Mouse (Mus musculus): ENCODE data around the gene Cfap44.

Gene Cfap44

DNA sequence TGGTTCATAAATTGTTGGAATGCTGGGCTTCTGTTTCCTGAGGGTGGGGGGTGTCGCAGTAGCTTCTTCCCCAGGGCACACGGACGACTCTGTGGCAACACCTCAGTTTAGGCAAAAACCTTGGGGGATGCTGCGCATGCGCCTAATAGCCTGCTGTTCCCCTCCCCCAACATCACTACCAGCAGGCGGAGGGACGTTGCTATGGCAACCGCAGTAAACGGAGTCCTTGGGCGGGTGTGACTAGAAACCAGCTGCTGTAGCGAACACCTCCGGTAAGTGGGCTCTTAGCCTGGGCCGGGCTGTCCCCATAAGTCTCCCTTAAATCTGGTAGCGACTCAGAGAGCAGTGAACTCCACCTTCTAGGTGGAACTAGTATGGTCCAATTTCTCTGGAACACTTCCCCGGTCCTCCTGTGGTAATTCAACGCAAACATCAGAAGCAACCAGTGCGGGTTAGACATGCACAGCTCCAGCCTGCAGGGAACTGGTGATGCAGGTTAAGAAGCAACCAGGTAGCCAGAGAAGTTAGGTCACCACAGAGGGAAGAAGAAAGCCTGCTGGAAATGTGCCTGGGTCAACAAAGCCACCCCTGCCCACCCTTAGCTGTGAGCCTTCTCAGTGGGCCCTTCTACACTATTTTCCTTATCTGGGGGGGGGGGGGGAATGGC lies at the start of gene Cfap44:
Cfap44 (plus strand) TSS at position 220 of the 667 bp plus-strand sequence.
- DNase-seq = peak; percentile 80 to 87

DNA sequence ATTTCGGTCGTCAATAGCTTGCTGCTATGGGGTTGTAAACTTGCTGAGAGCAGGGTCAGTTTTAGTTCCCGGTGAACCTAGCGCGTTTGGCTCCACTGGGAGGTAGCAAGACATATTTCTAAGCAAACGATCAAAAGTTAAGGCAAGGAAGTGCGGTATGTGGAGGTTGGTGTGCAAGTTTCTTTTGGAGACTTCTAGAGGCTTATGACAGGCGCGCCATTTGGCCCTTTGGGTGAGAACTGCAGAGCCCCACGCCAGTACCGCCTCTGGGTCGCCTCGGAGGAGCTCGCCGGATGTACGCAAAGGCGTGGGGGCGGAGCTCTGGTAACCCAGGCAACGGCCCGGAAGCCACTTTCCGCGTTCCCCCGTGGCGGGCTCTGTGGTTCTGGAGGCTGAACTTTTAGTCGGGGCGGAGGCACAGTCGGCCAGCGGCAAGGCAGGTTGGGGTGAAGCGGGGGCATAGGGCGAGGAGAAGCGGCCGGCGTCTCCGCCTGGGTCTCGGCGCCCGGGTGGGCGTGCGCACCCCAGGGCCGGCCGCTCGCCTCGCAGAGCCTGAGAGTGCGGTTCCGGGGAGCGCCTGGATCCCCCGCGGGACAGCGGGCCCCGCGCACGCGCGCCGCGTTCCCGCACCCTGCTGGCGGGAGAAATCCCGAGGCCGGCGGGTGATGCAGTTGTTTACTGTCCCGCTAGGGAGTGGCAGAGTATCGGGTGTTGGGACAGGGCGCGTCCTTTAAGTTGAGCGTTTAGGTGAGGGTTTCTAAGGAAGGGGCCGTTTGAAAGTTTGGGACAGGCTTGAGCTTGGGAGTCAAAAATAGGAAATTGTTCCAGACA lies 47.3 kb upstream of the Cfap44 start, which contains the start of gene Spice1:
Spice1 (plus strand) TSS at position 51 of the 831 bp plus-strand sequence.
- peak; percentile 96 for DNase-seq

DNA sequence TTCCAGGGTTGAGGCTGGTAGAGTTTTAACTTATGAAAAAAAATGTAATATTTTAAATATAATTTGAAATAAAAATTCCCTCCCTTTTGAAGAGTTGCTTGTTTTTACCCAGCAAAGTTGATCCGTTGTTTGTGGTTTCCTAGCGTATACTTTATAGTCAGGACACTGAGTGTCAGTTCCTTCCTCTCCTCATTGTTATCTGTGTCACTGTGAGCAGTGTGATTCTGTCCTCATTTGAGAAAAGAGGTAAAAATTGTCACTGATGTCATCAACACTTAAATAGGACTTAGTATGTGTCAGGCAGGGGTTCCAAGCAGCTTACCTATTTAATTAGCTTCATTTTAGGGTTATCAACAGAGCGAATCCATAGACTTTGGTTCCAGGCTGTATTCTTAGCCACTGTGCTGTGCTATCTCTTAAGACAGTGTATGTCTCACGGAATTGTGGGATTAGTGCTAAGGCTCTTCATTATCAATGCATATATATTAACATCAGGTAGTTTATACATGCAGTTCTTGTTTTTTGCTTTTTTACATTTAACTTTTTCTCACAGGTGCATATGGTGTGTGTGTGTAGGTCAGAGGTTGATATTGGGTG lies 44.7 kb upstream of the Cfap44 start:
- DNase-seq = no peak

DNA sequence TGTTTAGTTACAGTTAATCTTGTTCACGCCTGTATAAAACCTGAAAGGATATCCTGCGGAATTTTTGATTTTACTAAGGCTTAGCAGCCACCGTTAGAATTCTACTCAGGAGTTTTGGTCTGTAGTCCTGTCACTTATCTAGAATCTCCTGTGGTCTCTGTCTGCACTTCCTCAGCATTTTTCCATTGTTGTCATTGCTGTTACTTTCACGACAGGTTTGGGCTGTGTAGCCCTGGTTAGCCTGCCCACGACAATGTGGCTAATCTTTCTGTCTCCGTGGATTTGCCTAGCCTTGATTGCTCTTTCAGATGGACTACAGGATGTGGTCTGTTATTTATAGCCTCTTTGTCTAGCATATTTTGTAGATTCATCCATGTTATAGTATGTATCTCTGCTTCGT lies 38.3 kb upstream of the Cfap44 start:
- no peak for DNase-seq

DNA sequence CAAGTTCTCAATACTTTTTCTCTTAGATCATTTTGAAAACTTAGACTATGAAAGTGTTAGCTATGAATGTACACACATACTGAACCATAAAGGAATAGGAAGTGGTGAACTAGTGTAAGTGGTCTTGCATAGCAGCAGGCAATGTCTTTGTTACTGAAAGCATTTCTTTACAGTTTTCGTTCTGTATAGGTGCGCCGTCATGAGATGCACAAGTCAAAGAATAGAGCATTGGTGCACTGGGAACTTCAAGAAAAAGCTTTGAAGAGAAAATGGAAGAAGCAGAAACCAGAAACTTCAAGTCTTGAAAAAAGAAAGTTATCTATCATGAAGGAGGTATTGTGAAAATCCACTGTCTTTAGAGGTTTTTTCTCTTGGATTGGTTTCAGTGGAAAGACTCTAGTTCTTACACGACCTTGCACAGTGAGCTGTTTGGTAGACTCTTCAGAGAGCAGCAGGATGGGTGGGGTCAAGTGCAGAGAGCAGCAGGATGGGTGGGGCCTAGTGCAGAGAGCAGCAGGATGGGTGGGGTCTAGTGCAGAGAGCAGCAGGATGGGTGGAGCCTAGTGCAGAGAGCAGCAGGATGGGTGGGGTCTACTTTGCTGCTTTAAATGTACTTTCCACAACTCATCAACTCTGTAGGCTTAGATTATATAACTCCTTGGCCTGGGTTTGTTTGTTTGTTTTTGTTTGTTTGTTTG lies 36.9 kb upstream of the Cfap44 start:
- peak; percentile 69 to 77 for DNase-seq

DNA sequence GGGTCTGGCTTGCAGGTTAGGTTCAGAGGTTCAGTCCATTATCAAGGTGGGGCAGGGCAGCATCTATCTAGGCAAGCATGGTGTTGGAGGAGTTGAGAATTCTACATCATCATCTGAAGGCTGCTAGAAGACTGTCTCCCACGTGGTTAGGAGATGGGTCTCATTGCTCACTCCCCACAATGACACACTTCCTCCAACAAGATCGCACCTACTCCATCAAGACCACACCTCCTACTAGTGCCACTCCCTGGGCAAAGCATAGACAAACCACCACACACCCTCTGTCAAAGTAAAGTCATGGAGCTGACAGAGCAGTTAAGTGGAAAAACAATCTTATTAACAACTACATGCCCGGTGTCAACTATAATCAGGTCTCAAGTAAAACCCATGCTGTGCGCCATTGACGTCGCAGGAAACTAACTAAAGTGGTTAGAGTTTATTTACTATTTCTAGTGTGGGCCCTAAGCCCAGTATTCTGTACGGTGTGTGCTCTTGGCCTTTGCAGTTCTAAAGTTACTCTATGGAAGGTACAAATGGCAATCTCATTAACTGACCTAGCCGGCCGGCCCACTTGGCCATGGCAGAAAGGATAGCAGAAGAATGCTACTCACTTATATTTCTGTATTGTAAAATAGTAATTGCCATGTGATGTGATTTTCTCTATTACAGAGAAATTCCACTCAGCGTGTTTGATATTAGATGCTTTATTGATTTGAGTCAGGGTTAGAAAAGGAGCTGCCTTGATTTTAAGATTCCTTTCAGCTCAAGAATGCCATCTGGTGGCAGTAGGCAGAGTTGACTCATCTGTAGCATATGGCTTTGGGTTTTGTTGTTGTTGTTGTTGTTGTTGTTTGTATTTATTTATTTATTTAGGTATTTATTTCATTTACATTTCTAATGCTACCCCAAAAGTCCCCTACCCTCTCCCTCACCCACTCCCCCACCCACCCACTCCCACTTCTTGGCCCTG lies 32.4 kb upstream of the Cfap44 start:
- peak in 1 of 2 experiments; percentile 33 for DNase-seq

DNA sequence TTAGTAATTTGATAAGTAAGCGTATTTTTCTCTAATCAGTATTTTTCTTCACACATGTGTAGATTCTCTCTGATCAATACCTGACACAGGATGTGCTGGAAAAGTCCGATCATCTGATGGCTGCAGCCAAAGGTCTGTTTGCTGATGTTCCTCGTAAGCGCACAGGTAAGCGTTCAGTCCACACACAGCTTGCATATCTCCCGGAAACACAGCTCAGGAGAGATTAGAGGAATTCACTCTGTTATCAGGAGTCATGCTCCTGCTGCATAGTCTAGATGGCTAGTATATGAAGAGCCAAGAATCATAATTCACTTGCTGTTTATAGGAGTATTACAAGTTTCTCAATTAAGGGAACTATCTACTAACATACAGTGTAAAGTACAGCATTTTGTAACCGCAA lies 29.1 kb upstream of the Cfap44 start:
- no peak for DNase-seq

DNA sequence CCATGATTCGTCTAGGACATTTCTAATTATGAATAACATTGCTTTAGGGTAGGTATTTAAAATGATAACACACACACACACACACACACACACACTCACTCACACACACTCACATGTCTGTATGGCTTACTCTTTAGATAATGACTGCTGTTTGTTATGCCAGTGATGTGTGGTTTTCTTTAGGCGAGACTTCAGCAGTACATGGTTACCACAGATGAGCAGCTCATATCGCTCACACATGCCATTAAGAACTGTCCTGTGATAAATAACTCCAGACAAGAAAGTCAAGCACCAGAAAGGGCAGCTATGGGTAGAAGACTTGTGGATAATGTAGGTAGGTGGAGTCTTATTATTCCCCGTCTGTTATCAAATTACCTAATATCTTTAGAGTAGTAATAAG lies 19.1 kb upstream of the Cfap44 start:
- no peak for DNase-seq

DNA sequence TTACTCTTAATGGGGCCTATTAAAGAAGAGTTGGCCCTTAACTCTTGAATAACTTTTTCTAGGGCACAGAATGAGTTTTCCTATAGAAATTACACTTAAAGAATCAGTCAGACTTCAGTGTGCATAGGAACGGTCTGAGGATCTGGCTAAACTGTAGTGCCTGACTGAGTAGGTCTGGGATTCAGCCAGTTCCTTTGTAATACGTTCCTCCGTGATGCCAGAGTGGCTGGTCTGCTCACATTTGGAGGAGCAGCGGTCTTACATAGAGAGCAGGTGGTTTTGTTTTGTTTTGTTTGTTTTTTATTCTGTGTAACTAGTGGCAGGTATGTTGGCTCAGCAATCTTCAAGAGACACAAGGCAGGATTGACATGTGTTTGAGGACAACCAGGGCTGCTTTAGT lies 14.6 kb upstream of the Cfap44 start:
- DNase-seq = no peak

DNA sequence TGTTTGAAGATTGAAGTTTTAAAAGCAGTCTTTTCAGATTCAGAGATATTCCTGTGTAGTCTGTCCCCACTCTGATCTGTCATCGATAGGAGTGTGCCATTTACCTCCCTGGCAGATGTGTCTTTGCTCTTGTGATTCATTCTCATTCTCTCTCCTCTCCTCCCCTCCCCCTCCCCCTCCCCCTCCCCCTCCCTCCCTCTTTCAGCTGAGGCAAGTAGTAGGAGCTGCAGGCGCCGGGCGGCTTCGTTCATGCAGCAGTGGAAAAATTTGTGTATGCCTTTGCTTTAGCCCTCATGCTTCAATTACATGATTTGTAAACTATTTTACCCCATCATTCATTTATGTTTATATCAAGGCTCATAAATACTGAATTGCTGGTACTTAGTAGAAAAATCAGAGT lies 13.0 kb upstream of the Cfap44 start:
- no peak for DNase-seq

DNA sequence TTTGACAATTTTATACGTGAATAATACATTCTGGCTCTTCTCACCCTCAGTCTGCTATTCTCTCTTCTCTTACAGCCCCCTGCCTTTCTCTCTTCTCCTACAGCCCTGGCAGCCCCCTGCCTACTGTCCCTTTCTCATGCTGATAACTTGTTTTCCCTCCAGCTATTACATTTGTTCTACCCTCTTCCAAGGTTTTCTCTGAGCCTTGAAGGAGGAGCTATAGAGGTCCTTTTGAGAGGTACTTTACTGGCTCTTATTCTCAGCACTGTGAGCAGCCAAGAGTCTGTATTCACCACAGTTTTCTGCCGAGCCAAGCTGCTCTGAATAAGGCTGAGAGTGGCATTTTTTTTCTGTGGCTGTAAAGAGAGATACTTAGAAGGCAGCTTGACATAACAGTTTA lies 11.0 kb upstream of the Cfap44 start:
- no peak for DNase-seq

DNA sequence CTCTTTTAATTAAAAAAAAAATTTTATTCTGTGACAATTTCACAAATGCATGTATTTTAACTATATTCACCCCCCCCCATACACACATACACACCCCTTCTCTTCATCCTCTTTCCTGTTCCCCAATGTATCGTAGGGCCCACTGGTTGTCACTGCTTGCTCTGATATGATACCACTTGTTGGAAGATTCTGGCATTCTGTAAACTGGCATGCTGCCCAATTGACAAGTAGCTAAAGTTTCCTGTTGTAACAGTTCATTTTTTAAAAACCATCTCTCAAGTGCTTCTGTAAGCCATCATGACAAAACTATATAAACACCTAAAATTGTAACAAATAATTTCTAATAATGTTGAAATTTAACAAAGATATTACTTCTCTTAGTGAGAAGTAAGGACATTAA lies 10.3 kb upstream of the Cfap44 start:
- no peak for DNase-seq

DNA sequence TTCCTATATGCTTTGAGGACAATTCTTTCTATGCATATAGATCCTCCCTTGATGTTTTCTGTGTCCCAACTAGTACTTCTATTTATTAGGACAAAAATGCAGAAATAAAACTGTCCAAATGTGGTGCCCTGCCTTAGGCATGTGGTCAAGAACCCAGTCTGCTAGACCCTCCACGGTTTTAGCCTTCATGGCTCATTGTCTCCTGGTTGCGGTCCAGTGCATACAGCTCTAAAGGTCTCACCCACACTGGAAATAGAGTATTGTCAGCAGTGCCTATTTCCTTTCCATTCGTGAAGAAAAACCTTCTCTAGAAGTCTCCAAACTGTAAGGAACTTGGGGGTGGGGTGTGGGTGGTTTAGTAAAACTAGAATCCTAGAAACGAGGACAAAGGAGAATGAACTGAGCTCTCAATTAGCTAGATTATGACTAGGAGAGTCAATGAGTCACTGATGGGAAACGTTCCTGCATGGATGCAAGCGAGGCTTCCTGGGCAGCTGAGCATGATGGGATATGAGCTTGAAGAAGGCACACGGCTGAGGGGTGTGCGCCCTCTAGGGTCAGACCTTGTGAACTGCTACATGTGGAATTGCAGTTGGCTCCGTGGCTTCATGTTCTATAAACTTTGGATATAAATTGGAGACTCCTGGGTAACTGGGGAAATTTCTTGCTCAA lies 2.6 kb upstream of the Cfap44 start:
- DNase-seq = peak; percentile 46 to 59

DNA sequence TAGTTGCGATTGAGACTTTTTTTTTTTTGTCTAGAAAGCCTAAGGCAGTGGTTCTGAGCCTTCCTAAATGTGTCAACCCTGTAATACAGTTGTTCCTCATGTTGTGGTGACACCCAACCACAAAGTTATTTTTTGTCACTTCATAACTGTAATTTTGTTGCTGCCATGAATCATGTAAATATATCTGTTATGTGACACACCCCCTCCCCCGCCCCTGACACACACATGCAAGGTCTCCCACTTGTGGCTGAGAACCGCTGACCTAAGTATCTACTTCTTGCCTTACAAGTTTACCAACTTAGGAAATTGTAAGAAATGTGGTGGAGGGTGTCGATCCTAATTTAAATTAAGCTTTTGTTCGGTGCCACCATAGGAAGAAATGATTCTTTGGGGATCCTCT lies 10.3 kb downstream of the Cfap44 start:
- DNase-seq = no peak

DNA sequence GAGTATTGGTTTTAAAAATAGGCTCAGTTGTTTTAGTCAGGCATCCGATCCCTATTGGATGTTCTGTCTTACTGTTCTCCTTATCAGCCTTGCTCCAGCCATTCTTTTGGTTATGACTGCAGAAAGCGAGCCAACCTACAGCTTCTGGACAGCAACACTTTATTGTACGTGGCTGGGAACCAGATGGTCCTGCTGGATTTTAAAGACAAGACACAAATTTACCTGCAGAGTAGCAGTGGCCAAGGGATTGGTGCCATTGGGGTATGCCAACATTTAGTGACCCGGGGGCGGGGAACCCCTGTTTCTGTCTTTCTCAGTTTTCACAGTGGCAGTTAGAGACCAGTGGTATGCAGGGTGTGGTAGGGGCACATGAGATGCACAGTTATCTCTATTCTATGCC lies 12.6 kb downstream of the Cfap44 start:
- DNase-seq = no peak

DNA sequence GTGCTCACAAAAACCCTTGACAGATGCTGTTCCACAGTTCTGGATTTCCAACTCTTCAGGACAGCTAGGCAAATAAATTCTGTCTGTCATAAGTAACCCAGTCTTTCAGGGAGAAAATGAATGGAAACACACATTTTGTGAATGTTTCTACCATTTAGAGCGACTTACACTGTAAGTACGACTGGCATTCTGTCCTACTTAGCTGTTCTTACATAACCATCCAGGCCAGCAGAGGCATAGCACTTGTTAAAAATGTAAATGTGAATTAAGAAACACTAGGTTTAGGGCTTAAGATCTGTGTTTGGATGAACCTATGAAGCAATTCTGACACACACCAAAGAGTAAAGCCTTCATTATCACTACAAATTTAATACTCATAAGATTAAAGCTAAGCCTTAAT lies 13.7 kb downstream of the Cfap44 start:
- DNase-seq = no peak

DNA sequence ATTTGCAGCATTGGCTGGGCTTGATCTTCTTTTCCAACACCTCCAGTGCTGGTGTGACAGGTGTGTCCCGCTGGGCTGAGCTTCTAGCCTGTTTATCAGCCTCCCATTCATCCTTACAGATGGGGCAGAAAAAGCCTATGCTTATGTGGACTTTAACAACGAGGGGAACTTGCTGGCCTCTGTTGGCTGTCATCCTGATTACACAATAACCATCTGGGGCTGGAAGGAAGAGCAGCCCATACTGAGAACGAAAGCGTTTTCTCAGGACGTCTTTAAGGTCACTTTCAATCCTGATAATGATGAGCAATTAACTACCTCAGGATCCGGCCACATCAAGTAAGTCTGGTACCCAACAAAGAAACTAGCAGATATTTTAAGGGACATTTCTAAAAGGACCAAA lies 15.6 kb downstream of the Cfap44 start:
- DNase-seq = no peak

DNA sequence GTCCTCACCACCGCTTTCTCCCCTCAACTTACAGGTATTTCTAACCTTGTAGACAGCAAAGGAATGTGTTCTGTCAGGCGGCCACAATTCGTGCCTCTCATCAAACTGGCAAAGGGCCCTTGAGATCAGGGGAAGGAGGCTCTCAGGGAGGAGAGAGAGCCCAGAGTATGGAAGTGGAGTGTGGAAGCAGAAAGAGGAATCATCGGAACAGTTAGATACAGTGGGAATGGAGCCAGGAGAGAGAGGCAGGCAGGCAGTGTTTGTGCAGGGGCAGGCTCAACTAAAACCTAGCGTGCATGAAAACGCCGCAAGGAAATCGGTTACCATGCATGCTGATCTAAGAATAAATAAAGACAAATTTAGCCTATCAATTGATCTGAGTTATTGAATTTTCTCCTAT lies 23.0 kb downstream of the Cfap44 start:
- peak in 1 of 2 experiments; percentile 49 for DNase-seq

DNA sequence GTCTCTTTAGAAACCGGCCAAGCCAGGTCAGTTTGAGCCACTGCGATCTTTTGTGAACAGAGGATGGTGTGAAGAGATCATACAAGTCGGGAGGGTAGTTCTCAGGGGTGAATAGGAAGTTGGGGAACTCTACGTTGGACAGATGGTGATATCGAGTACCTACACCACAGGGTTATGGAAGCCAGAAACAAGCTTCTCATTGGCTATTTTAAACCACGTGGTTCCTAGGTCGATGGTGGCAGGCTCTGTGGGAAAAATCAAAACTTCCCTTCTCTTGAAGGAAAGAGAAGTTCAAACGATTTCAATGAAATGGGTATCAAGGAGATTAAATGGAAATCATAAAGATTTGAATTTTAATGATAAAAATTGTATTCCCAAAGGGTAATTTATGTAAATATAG lies 27.1 kb downstream of the Cfap44 start:
- no peak for DNase-seq

DNA sequence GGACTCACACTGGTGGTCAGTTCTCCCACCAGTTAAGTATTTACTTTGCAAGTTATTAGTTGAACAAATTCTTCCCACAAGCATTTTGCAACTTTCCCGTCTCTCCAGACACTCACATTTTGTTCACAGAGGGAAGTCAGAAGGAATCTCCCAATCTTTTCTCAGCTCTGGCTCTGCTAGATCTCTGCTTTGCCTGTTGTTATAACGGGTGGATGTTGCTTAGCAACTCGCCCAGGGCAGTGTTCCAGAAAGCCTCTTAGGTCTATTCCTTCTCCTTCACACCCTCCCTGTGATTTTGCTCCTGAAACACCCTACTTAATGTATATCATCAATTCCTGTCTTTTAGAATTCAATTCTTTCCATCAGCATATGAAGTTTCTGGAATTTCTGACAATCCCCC lies 28.9 kb downstream of the Cfap44 start:
- DNase-seq = no peak

DNA sequence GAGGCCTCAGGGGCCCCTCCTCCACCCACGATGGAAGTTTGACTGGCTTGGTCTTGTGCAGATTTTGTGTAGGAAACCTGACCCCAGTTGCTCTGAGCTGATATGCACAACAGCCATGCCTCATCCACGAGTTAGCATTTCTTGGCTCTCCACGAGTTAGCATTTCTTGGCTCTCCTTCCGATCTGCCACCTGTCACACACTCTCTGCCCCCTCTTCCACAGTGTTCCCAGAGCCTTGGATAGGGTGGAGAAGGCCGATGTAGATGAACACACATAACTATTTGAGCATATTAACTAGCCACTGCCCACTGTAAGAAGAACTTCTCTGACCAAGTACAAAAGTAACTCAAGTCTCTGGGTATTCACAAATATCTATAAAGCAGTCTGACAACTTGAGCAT lies 33.9 kb downstream of the Cfap44 start:
- DNase-seq = no peak

DNA sequence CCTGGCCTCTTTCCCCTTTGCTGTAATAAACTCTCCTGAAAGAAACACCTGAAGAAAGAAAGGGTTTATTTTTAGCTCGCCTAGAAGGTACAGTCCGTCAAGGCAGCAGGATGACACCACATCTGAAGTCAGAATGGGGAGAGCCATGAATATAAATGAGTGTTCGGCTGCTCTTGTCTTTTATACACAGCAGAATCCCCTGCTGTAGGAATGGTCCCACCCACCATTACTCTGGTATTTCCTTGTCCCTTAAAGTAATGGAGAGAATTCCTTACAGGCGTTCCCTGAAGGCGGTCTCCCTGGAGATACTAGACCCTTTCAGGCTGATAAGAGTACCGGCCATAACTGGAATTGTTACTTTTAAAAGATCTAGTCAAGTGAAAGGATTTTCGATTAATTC lies 35.4 kb downstream of the Cfap44 start:
- no peak for DNase-seq

Data from lung, postnatal 4 days (tissue).